Comparison of ENCODE assay signal across 21 mouse cellular contexts in the genomic region with DNA sequence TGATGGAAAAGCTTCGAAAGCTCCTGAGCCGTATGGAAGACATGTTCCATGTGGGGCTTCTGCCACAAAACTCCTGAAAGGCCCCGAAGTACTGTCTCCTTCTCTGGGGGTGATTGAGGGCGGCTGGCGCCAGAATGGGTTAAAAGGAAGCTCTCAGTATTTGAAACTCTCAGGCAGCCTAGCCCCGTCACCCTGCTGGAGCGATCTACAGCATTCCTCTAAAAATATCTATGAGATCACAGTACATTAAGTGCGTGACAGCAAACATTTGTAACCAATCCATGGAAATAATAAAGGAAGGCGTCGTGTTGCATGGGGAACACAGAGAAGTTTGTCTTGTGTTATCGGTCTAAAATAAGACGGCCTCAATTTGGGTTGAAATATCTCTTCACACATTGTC.
A peak's percentile ranks its signal among the peaks of the same experiment; 100 is the strongest.
DNase-seq lines count a peak whose midpoint lies in the region; ATAC-seq and TF ChIP-seq lines count a peak whose summit lies in the region.
"Had no signal": no experiment of that assay in that cellular context is flagged by ENCODE, and none has a peak within 500 bp of the region (broad histone marks: within the 10 kb centered on the region; RNA-seq: fewer than 3 reads in every experiment).

No protein-coding gene starts in this region.

- no peak overlapping the region for H3K9ac ChIP-seq in heart, postnatal 0 days (replicated peaks; ENCODE audit: low read depth, low read length)
- H3K9ac ChIP-seq in lung, embryonic 15.5 days = no peak overlapping the region
- H3K9ac ChIP-seq: forebrain, embryonic 15.5 days; heart, embryonic 15.5 days; hindbrain, embryonic 14.5 days had no signal

- ATAC-seq in heart, postnatal 0 days (ENCODE audit: insufficient read depth, low read depth) = no peak
- ATAC-seq in lung, embryonic 15.5 days (ENCODE audit: borderline replicate concordance, extremely low read depth, low FRiP score, low TSS enrichment) = peak; percentile 50; the same call in 1 of the 2 replicates
- ATAC-seq: activated CD4-positive, CD25-positive, alpha-beta regulatory T cell, adult 4 months; forebrain, embryonic 15.5 days had no signal

- H3K4me2 ChIP-seq in heart, postnatal 0 days (ENCODE audit: low read depth, low read length) = no peak overlapping the region
- no peak overlapping the region for H3K4me2 ChIP-seq in lung, embryonic 15.5 days
- H3K4me2 ChIP-seq: forebrain, embryonic 15.5 days; heart, embryonic 11.5 days; heart, embryonic 15.5 days; hindbrain, embryonic 14.5 days had no signal

- no peak for TF ChIP-seq CTCF in heart, postnatal 0 days (IDR thresholded peaks at IDR 0.05; ENCODE audit: low read depth)
- no peak for TF ChIP-seq CTCF in spleen, adult 2 months (IDR thresholded peaks at IDR 0.05; ENCODE audit: extremely low read depth, insufficient read depth, insufficient read length, insufficient replicate concordance)

- H3K4me1 ChIP-seq in heart, postnatal 0 days (ENCODE audit: control insufficient read depth, insufficient read depth) = peaks cover 15% of the 10 kb centered on the region
- H3K4me1 ChIP-seq in lung, embryonic 15.5 days = peaks cover 62% of the 10 kb centered on the region
- H3K4me1 ChIP-seq in spleen, adult 2 months (ENCODE audit: control insufficient read depth, insufficient read depth, insufficient read length) = peaks cover 34% of the 10 kb centered on the region

- TF ChIP-seq EP300 in heart, postnatal 0 days (IDR thresholded peaks at IDR 0.05; ENCODE audit: low read depth) = no peak

- H3K36me3 ChIP-seq in heart, postnatal 0 days (replicated peaks; ENCODE audit: control insufficient read depth, insufficient read depth, low read length) = no peaks in the 10 kb centered on the region
- no peaks in the 10 kb centered on the region for H3K36me3 ChIP-seq in lung, embryonic 15.5 days
- peaks cover 2% of the 10 kb centered on the region; the same call in 1 of the 2 replicates for H3K36me3 ChIP-seq in spleen, adult 2 months (ENCODE audit: control insufficient read depth, insufficient read depth, low read length)
- H3K36me3 ChIP-seq: heart, embryonic 15.5 days had no signal

- TF ChIP-seq POLR2A in spleen, adult 2 months (IDR thresholded peaks at IDR 0.05; ENCODE audit: low read depth, low read length) = no peak

- DNase-seq in heart, postnatal 0 days (ENCODE audit: low spot score) = peak; percentile 16
- DNase-seq in heart, adult 18-20 months = no peak
- no peak for DNase-seq in lung, postnatal 14 days
- no peak for DNase-seq in spleen, adult 2 months (ENCODE audit: low read depth in 1 of 2, low spot score in 2 of 2)
- DNase-seq in spleen, adult 18-20 months = no peak
- no peak for DNase-seq in thymus, postnatal 14 days
- DNase-seq: adrenal gland, postnatal 14 days; cerebellum, adult 11-12 months; cerebellum, adult 9-10 months; cerebellum, postnatal 25 days; gastrocnemius, postnatal 10 days; heart, adult 2 months had no signal

- no peak overlapping the region for H3K27ac ChIP-seq in heart, postnatal 0 days (ENCODE audit: low read depth)
- peak overlapping the region; percentile 96 for H3K27ac ChIP-seq in lung, embryonic 15.5 days
- peak overlapping the region; percentile 32; the same call in 1 of the 2 replicates for H3K27ac ChIP-seq in spleen, adult 2 months (ENCODE audit: insufficient read depth, low read length)
- H3K27ac ChIP-seq: forebrain, embryonic 10.5 days; forebrain, embryonic 15.5 days; heart, adult 2 months; heart, embryonic 15.5 days; hindbrain, embryonic 10.5 days; hindbrain, embryonic 14.5 days had no signal

- H3K27me3 ChIP-seq in heart, postnatal 0 days (ENCODE audit: control insufficient read depth, insufficient read depth, low read length) = no peaks in the 10 kb centered on the region
- no peaks in the 10 kb centered on the region for H3K27me3 ChIP-seq in lung, embryonic 15.5 days
- no peaks in the 10 kb centered on the region for H3K27me3 ChIP-seq in spleen, adult 2 months (ENCODE audit: control insufficient read depth, insufficient read depth, low read length)
- H3K27me3 ChIP-seq: forebrain, embryonic 15.5 days; heart, embryonic 15.5 days had no signal

- no peaks in the 10 kb centered on the region for H3K9me3 ChIP-seq in heart, postnatal 0 days (replicated peaks; ENCODE audit: control insufficient read depth, low read length)
- H3K9me3 ChIP-seq in lung, embryonic 15.5 days = no peaks in the 10 kb centered on the region
- H3K9me3 ChIP-seq: forebrain, embryonic 10.5 days; forebrain, embryonic 15.5 days; heart, embryonic 15.5 days; hindbrain, embryonic 10.5 days had no signal

- no peak overlapping the region for H3K4me3 ChIP-seq in heart, postnatal 0 days (ENCODE audit: low read depth, low read length)
- no peak overlapping the region for H3K4me3 ChIP-seq in lung, embryonic 15.5 days
- H3K4me3 ChIP-seq in spleen, adult 2 months (ENCODE audit: extremely low read depth, insufficient read depth, insufficient read length) = no peak overlapping the region
- H3K4me3 ChIP-seq: erythroblast, embryonic 14.5 days; forebrain, embryonic 10.5 days; forebrain, embryonic 15.5 days; heart, adult 2 months; heart, embryonic 15.5 days; hindbrain, embryonic 10.5 days had no signal

- WGBS in heart, postnatal 0 days = 71% methylated on average over 12 of the region's 12 CpGs
- WGBS in lung, embryonic 15.5 days = 44% methylated on average over 12 of the region's 12 CpGs
- 83% methylated on average over 12 of the region's 12 CpGs for WGBS in spleen, adult 2 months
